Mouse (Mus musculus): Measurements from ENCODE around the gene Parvg. TPM values are rescaled to one million over a fixed set of nuclear protein-coding genes. Genes with fewer than 3 reads are reported as not detected.

Gene Parvg
- polyA plus RNA-seq, 1 experiment from 2014 or later, result 0.44 TPM

- Histone ChIP-seq H3K9me3 (ENCODE audit: control insufficient read depth, low read length) (peaks cover 16% of the 10 kb centered on the region), H3K4me2 (replicated peaks) (no peak overlapping the region), H3K27ac (no peak overlapping the region), H3K27me3 (ENCODE audit: control insufficient read depth, insufficient read depth, low read length) (no peaks in the 10 kb centered on the region), H3K9ac (no peak overlapping the region), H3K36me3 (replicated peaks; ENCODE audit: control insufficient read depth, insufficient read depth) (no peaks in the 10 kb centered on the region), H3K4me1 (replicated peaks; ENCODE audit: control insufficient read depth, insufficient read depth, low read length) (no peaks in the 10 kb centered on the region), H3K4me3 (replicated peaks; ENCODE audit: low read length) (no peak overlapping the region)
- no peak for ATAC-seq (ENCODE audit: low FRiP score)
- DNase-seq (ENCODE audit: low spot score), result no peak
- whole genome bisulfite sequencing, result 83% methylated on average over 8 of the region's 8 CpGs
Measured at GRCm38 (mm10) chr15:84385995-84386565, 62.3 kb downstream of the Parvg start.

DNA sequence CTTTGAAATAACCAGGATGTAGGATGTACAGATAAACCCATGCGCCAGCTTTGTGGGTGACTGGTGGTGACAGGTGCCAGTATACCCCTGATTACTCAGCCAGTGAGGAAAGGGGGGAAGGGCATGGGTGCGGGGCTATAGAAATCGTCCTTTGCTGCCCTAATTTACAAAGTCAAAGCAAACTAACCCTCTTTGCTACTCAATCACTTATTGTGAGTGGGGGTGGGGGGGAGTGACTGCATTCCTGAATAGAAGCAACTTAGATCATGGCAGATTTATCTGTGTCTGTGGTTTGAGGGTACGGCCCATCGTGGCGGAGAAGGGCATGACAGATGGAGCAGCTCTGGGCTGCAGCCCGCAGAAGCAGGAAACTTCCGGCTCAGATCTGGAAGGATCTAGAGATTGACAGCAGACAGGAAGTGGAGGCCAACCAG lies 64.9 kb downstream of the Parvg start:
- WGBS, result 95% methylated on average over 8 of the region's 8 CpGs
- Histone ChIP-seq H3K36me3 (replicated peaks; ENCODE audit: control insufficient read depth, insufficient read depth) (no peaks in the 10 kb centered on the region), H3K4me1 (replicated peaks; ENCODE audit: control insufficient read depth, insufficient read depth, low read length) (no peaks in the 10 kb centered on the region), H3K9me3 (ENCODE audit: control insufficient read depth, low read length) (peaks cover 20% of the 10 kb centered on the region), H3K27me3 (ENCODE audit: control insufficient read depth, insufficient read depth, low read length) (no peaks in the 10 kb centered on the region), H3K4me2 (replicated peaks) (no peak overlapping the region), H3K27ac (no peak overlapping the region), H3K4me3 (replicated peaks; ENCODE audit: low read length) (no peak overlapping the region), H3K9ac (no peak overlapping the region)
- ATAC-seq (ENCODE audit: low FRiP score), result no peak
- no peak for DNase-seq (ENCODE audit: low spot score)

GRCm38 (mm10) chr15:84392131-84392530 lies 68.3 kb downstream of the Parvg start:
- ATAC-seq (ENCODE audit: low FRiP score) (no peak), DNase-seq (ENCODE audit: low spot score) (no peak)
- Histone ChIP-seq H3K27ac (no peak overlapping the region), H3K4me1 (replicated peaks; ENCODE audit: control insufficient read depth, insufficient read depth, low read length) (peaks cover 14% of the 10 kb centered on the region; the same call in 1 of the 2 replicates), H3K36me3 (replicated peaks; ENCODE audit: control insufficient read depth, insufficient read depth) (no peaks in the 10 kb centered on the region), H3K4me2 (replicated peaks) (no peak overlapping the region), H3K9me3 (ENCODE audit: control insufficient read depth, low read length) (peaks cover 18% of the 10 kb centered on the region), H3K27me3 (ENCODE audit: control insufficient read depth, insufficient read depth, low read length) (no peaks in the 10 kb centered on the region), H3K4me3 (replicated peaks; ENCODE audit: low read length) (no peak overlapping the region), H3K9ac (no peak overlapping the region)
- WGBS, result 94% methylated on average over 4 of the region's 4 CpGs

Other genes starting within 250 kb of the Parvg start
- 70.3 and 78.6 TPM in 2 replicates for gene Sult4a1, start 218.3 kb upstream of the Parvg start, polyA plus RNA-seq (2014; fragmentation: Nextera tagmentation; extraction: Ambion mirVana)
- not detected in 2 replicates for gene Pnpla5, start 200.9 kb upstream of the Parvg start, polyA plus RNA-seq (2014; fragmentation: Nextera tagmentation; extraction: Ambion mirVana)
- gene Pnpla3, start 156.2 kb upstream of the Parvg start, polyA plus RNA-seq (2014; fragmentation: Nextera tagmentation; extraction: Ambion mirVana), result 3.4 and 4.2 TPM in 2 replicates
- 56.3 and 56.7 TPM in 2 replicates for gene Samm50, start 131.8 kb upstream of the Parvg start, polyA plus RNA-seq (2014; fragmentation: Nextera tagmentation; extraction: Ambion mirVana)
- gene Parvb, start 92.0 kb upstream of the Parvg start, polyA plus RNA-seq (2014; fragmentation: Nextera tagmentation; extraction: Ambion mirVana), result 4.1 and 5.1 TPM in 2 replicates
- gene Shisal1, start 123.1 kb downstream of the Parvg start, polyA plus RNA-seq (2014; fragmentation: Nextera tagmentation; extraction: Ambion mirVana), result 13.1 and 15.4 TPM in 2 replicates
- 37.2 and 40.1 TPM in 2 replicates for gene Rtl6, start 233.8 kb downstream of the Parvg start, polyA plus RNA-seq (2014; fragmentation: Nextera tagmentation; extraction: Ambion mirVana)

All from hindbrain, embryonic 14.5 days (tissue).